Mouse (Mus musculus) CD4-positive helper T cell, adult 2 months (primary cell): ENCODE measurements around the gene Slc9a3r2.
"Not testable (repeated sequence)": the region's sequence is repeated elsewhere in the genome, so short reads cannot be mapped to it uniquely, and the experiment has no call there.

ENCODE experiments used
- DNase-seq: peaks from one replicate; pipeline ENCODE4 v3.0.0-alpha.2; 2012; ENCODE audit warnings: low read depth, missing footprints, low spot score

The Slc9a3r2 gene

GRCm38 (mm10) chr17:24667416-24667815 is 17.3 kb upstream of the Slc9a3r2 start:
- DNase-seq: peak; percentile 78

- DNase-seq: not testable (repeated sequence)
These were observed 16.9 kb upstream of the Slc9a3r2 start for GRCm38 (mm10) chr17:24667011-24667410.

GRCm38 (mm10) chr17:24658017-24658758 is 8.1 kb upstream of the Slc9a3r2 start, which contains the start of gene Npw:
TSS of gene Npw (minus strand) at chr17:24658457.
- peak; percentile 24 for DNase-seq

- DNase-seq: no peak
These were observed 4.8 kb upstream of the Slc9a3r2 start for GRCm38 (mm10) chr17:24654969-24655368.

GRCm38 (mm10) chr17:24653967-24654710 is 4.0 kb upstream of the Slc9a3r2 start:
- DNase-seq: peak; percentile 76

GRCm38 (mm10) chr17:24651835-24652234 is 1.7 kb upstream of the Slc9a3r2 start:
- DNase-seq: no peak

- no peak for DNase-seq
These were observed 639 bp upstream of the Slc9a3r2 start for GRCm38 (mm10) chr17:24650766-24651165.

GRCm38 (mm10) chr17:24649581-24650069 is 502 bp downstream of the Slc9a3r2 start:
- DNase-seq: no peak

- DNase-seq: no peak
These were observed 1.3 kb downstream of the Slc9a3r2 start for GRCm38 (mm10) chr17:24648731-24649377.

GRCm38 (mm10) chr17:24647493-24647892 is 2.6 kb downstream of the Slc9a3r2 start:
- no peak for DNase-seq

GRCm38 (mm10) chr17:24646381-24646780 is 3.7 kb downstream of the Slc9a3r2 start:
- no peak for DNase-seq

- DNase-seq: no peak
These were observed 4.2 kb downstream of the Slc9a3r2 start for GRCm38 (mm10) chr17:24645916-24646315.

GRCm38 (mm10) chr17:24644875-24645721 is 5.0 kb downstream of the Slc9a3r2 start:
- DNase-seq: no peak

- DNase-seq: no peak
These were observed 6.0 kb downstream of the Slc9a3r2 start for GRCm38 (mm10) chr17:24644030-24644715.

GRCm38 (mm10) chr17:24642791-24643343 is 7.3 kb downstream of the Slc9a3r2 start:
- DNase-seq: no peak

GRCm38 (mm10) chr17:24641944-24642343 is 8.2 kb downstream of the Slc9a3r2 start:
- no peak for DNase-seq

GRCm38 (mm10) chr17:24640581-24640980 is 9.5 kb downstream of the Slc9a3r2 start:
- DNase-seq: no peak

GRCm38 (mm10) chr17:24640119-24640518 is 10.0 kb downstream of the Slc9a3r2 start:
- no peak for DNase-seq

- no peak for DNase-seq
These were observed 10.5 kb downstream of the Slc9a3r2 start for GRCm38 (mm10) chr17:24639571-24639988.

- DNase-seq: no peak
These were observed 11.3 kb downstream of the Slc9a3r2 start for GRCm38 (mm10) chr17:24638840-24639239.
